In genomic region chr7:64691831-64692230, GRCm38 (mm10) we compare ENCODE assay signal across 16 mouse cellular contexts.
"Had no signal": no experiment of that assay in that cellular context is flagged by ENCODE, and none has a peak within 500 bp of the region (broad histone marks: within the 10 kb centered on the region; RNA-seq: fewer than 3 reads in every experiment).

No protein-coding gene starts in this region.

- H3K27me3 ChIP-seq: neural tube, embryonic 13.5 days; neural tube, embryonic 15.5 days; stomach, embryonic 15.5 days had no signal

- H3K27ac ChIP-seq: neural tube, embryonic 13.5 days; neural tube, embryonic 15.5 days; stomach, embryonic 15.5 days; stomach, postnatal 0 days had no signal

- DNase-seq: retina, postnatal 1 day; right cerebral cortex, adult 18-20 months; right cerebral cortex, postnatal 14 days; right cerebral cortex, postnatal 25 days; right cerebral cortex, postnatal 4 days; spleen, adult 18-20 months; thymus, adult 18-20 months; thymus, adult 2 months; thymus, postnatal 14 days; thymus, postnatal 25 days; thymus, postnatal 36 days; thymus, postnatal 4 days had no signal

- H3K9me3 ChIP-seq: neural tube, embryonic 13.5 days; neural tube, embryonic 15.5 days; stomach, embryonic 15.5 days had no signal

- H3K4me2 ChIP-seq: neural tube, embryonic 13.5 days; neural tube, embryonic 15.5 days; stomach, embryonic 15.5 days had no signal

- H3K9ac ChIP-seq: neural tube, embryonic 13.5 days; neural tube, embryonic 15.5 days; stomach, embryonic 15.5 days had no signal

- H3K4me1 ChIP-seq: stomach, embryonic 15.5 days had no signal

- H3K36me3 ChIP-seq: neural tube, embryonic 15.5 days; stomach, embryonic 15.5 days had no signal

- H3K4me3 ChIP-seq: neural tube, embryonic 13.5 days; neural tube, embryonic 15.5 days; stomach, embryonic 15.5 days had no signal
